Mouse (Mus musculus) lung, postnatal 10 days (tissue): Measurements from ENCODE around the gene Cyp2j8.
"Not testable (repeated sequence)": the region's sequence is repeated elsewhere in the genome, so short reads cannot be mapped to it uniquely, and the experiment has no call there.

ENCODE experiments used
- DNase-seq: peaks from one replicate; pipeline ENCODE4 v3.0.0; 2021

Cyp2j8 gene

DNA sequence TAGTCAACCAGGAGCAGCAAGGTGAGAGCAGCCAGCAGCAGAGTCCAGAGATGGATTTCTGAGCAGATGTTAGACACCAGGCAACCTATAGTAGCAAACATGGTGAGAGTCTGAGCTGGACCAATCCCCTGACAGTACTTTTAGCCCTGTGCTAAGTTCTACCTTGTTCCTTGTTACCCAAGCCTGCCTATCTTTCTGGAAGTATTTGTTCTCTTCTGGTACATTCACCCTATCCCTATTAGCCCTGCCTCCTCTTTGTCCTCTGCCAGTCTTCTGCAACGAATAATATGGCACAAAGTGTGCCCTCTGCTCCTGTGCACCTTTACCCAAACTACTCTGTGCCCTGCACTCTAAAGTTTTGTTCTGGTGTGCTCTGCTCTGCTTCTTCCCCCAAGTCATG is at the start of gene Cyp2j8:
Cyp2j8 (minus strand) TSS at position 101 of the 400 bp plus-strand sequence.
- DNase-seq = no peak

DNA sequence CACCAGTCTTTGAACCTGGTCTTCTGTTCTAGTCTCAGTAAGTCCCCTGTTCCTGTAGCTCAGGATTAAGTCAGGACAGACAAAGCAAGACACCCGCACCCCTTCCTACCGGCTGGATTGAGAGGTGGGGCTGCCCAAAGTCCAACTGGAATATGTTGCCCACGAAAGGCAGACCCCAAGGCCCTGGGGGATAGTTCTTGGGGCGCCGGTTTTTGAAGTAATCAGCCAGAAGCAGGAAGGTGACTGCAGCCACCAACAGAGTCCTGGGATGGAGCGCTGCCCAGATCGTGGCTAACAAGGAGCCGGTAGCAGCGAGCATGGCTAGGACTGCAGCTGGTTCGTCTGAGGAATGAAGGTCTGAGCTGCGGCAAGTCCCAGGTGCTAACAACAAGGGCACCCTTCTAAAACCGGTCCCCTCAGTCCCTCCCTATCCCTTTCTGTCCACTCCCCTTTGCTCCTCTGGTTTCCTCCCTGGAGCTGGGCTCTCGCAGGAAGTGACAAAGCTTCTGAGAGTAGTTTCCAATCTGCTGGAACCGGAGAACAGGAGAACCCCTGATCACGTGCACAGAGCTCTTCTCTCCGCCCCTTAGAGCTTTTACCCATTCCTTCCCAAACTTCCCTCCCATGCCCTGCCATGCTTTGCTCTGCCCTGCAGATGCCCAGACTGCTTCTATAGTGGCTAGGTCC is 46.1 kb upstream of the Cyp2j8 start, which contains the start of gene Cyp2j6:
Cyp2j6 (minus strand) TSS at position 529 of the 687 bp plus-strand sequence.
- peak; percentile 69 for DNase-seq

DNA sequence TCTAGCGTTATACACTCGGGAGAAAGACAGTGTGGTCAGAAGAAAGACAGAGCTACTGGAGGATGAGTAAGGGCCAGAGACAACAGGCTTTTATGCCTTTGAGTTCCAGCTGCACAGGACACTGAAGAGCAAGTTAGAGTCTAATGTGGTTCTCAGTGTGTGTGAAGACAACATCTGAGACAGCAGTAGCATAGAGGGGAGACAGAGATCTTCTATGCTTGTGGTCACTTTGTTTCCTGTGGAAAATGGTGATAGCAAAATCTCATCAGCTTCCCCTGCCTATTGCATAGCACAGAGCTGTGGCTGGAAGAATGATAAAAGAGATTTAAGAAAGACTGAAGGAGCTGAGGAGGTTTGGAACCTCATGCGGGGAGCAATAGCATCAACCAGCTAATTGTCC is 44.4 kb upstream of the Cyp2j8 start:
- DNase-seq = no peak

DNA sequence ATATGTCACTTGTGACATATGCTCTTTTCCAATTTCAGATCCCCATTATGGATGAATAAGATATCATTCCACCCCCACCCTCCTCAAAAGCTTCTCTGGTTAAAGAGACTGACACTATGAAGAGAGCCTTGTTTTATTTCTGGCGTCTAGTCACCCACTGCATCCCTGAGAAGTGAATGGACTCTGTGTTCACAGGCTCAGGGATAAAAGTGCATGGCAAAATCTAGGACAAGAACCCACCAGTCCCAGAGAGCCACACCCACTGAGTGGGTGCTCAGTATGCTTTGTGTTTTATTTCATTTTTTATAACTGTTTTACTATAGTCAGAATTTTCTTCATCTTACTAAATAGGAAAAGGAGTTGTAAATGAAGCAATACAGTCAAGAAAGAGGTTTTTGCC is 38.8 kb upstream of the Cyp2j8 start:
- no peak for DNase-seq

GRCm38 (mm10) chr4:96525772-96526171 is 18.6 kb upstream of the Cyp2j8 start:
- no peak for DNase-seq

DNA sequence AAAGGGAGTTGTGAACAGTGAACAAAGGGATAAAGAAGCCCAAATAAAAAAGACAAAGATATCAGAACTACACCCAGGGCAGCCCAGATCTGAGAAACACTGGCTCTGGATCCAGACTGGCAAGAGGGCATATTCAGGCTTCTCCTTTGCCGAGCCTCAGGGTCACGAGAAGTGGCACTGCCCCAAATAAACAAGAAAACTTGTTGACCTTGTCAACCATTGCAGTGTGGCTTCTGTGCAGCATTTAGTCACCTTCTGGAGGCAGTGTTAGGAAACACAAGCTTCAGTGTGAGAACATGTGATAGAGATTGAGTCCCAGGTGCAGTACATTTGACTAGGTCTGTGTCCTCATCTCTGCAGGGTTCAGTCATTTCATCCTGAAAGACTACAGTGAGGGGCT is 15.1 kb upstream of the Cyp2j8 start:
- DNase-seq = no peak

GRCm38 (mm10) chr4:96510083-96510482 is 2.9 kb upstream of the Cyp2j8 start:
- DNase-seq = no peak

DNA sequence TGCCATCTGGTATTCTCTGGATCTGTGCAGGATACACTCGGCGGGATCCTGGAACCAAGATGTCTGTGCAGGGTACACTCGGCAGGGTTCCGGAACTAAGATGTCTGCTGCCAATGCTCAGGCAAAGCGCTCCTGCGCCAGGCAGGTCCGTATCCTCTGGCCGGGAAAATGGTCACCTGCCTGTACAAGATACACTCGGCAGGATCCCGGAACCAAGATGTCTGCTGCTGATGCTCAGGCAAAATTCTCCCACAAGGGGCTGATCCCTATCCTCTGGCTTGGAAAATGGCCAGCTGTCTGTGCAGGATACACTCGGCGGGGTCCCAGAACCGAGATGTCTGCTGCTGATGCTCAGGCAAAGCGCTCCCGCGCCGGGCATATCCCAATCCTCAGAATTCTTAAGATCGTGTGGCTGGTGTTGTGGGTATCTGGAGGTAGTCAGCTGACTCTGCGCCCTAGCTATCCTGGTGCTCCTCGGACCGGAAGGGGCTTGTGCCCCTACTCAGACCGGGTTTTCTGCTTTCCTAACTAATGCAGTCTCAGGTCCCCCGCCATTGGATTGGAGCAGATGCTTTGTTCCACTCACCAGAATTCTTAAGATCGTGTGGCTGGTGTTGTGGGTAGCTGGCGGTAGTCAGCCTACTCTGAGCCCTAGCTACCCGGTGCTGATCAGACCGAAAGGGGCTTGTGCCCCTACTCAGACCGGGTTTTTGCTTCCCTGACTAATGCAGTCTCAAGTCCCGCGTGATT is 43.7 kb downstream of the Cyp2j8 start:
- not testable (repeated sequence) for DNase-seq
